In the genomic region with DNA sequence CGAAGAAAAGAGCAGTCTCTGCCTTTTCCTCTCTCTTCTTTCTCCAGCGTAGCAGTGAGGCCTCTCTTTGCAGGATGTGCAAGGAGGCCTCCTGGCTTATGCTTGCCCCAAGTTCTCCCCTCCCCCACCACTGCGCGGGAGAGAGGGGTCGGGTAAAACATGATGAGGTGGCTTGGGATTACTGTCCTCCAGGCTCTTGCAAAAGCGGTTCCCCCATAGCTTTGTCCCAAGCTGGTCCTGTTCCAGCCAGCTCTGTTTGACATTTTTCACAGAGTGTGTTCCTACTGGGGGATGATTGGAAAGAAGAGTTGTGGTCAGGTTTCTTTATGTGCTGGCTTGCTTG, we compare ENCODE assay signal across 11 mouse cellular contexts.
DNase-seq lines count a peak whose midpoint lies in the region; ATAC-seq and TF ChIP-seq lines count a peak whose summit lies in the region.
"Had no signal": no experiment of that assay in that cellular context is flagged by ENCODE, and none has a peak within 500 bp of the region (broad histone marks: within the 10 kb centered on the region; RNA-seq: fewer than 3 reads in every experiment).

No protein-coding gene starts in this region.

- no peak for ATAC-seq in forebrain, postnatal 0 days
- ATAC-seq in neural tube, embryonic 11.5 days (ENCODE audit: insufficient read depth, low FRiP score, low TSS enrichment), result peak; percentile 61
- 0 out of 2 replicates have a peak, but pooled peaks have one; percentile 48 for ATAC-seq in limb, embryonic 15.5 days (ENCODE audit: insufficient number of reproducible peaks, low FRiP score, low TSS enrichment, low read depth)
- ATAC-seq: liver, postnatal 0 days; Patski had no signal

- peaks cover 20% of the 10 kb centered on the region for H3K4me1 ChIP-seq in forebrain, embryonic 10.5 days
- no peaks in the 10 kb centered on the region for H3K4me1 ChIP-seq in forebrain, postnatal 0 days (ENCODE audit: insufficient read depth)
- peaks cover 13% of the 10 kb centered on the region for H3K4me1 ChIP-seq in neural tube, embryonic 11.5 days (ENCODE audit: control insufficient read depth, insufficient read depth, low read length)
- H3K4me1 ChIP-seq in limb, embryonic 15.5 days, result peaks cover 2% of the 10 kb centered on the region; the same call in 1 of the 2 replicates

- no peak for TF ChIP-seq CTCF in forebrain, postnatal 0 days (IDR thresholded peaks at IDR 0.05; ENCODE audit: low read depth)

- H3K9me3 ChIP-seq in forebrain, embryonic 10.5 days, result peaks cover 20% of the 10 kb centered on the region
- no peaks in the 10 kb centered on the region for H3K9me3 ChIP-seq in forebrain, postnatal 0 days (ENCODE audit: low read length)
- H3K9me3 ChIP-seq in neural tube, embryonic 11.5 days (ENCODE audit: control insufficient read depth, low read length), result no peaks in the 10 kb centered on the region
- peaks cover 8% of the 10 kb centered on the region; the same call in 1 of the 2 replicates for H3K9me3 ChIP-seq in limb, embryonic 15.5 days

- no peak overlapping the region for H3K9ac ChIP-seq in forebrain, postnatal 0 days
- peak overlapping the region; percentile 22 for H3K9ac ChIP-seq in neural tube, embryonic 11.5 days (ENCODE audit: low read length)
- no peak overlapping the region for H3K9ac ChIP-seq in limb, embryonic 15.5 days
- H3K9ac ChIP-seq: liver, postnatal 0 days had no signal

- no peak overlapping the region for H3K4me2 ChIP-seq in forebrain, postnatal 0 days (ENCODE audit: low read depth)
- peak overlapping the region; percentile 7; the same call in 1 of the 2 replicates for H3K4me2 ChIP-seq in neural tube, embryonic 11.5 days (ENCODE audit: low read depth)
- H3K4me2 ChIP-seq in limb, embryonic 15.5 days, result no peak overlapping the region

- H3K4me3 ChIP-seq in forebrain, embryonic 10.5 days, result no peak overlapping the region; the same call in 1 of the 2 replicates
- no peak overlapping the region for H3K4me3 ChIP-seq in forebrain, postnatal 0 days (ENCODE audit: low read depth, low read length)
- H3K4me3 ChIP-seq in neural tube, embryonic 11.5 days (ENCODE audit: low read depth, low read length), result no peak overlapping the region
- no peak overlapping the region for H3K4me3 ChIP-seq in limb, embryonic 15.5 days

- H3K27ac ChIP-seq in forebrain, embryonic 10.5 days, result peak overlapping the region; percentile 69
- H3K27ac ChIP-seq in forebrain, postnatal 0 days (ENCODE audit: low read depth, low read length), result no peak overlapping the region
- H3K27ac ChIP-seq in neural tube, embryonic 11.5 days (ENCODE audit: low read depth, low read length), result peak overlapping the region; percentile 91
- no peak overlapping the region for H3K27ac ChIP-seq in limb, embryonic 15.5 days

- DNase-seq in forebrain, embryonic 10.5 days (ENCODE audit: extremely low spot score, low spot score), result no peak
- no peak for DNase-seq in forebrain, postnatal 0 days
- no peak for DNase-seq in neural tube, embryonic 11.5 days (ENCODE audit: low spot score)
- no peak for DNase-seq in neural tube, embryonic 10.5 days (ENCODE audit: extremely low spot score, low spot score)
- peak; percentile 41 for DNase-seq in retina, postnatal 1 day
- DNase-seq in left cerebral cortex, adult 11 months (ENCODE audit: low spot score), result no peak
- no peak for DNase-seq in embryo, embryonic 10 days (ENCODE audit: low spot score)
- DNase-seq: cerebellum, adult 9-10 months had no signal

- H3K27me3 ChIP-seq in forebrain, embryonic 10.5 days (ENCODE audit: poor library complexity, severe bottlenecking), result no peaks in the 10 kb centered on the region
- H3K27me3 ChIP-seq in forebrain, postnatal 0 days (ENCODE audit: insufficient read depth, low read length), result no peaks in the 10 kb centered on the region
- H3K27me3 ChIP-seq in neural tube, embryonic 11.5 days (ENCODE audit: control insufficient read depth, insufficient read depth, low read length), result no peaks in the 10 kb centered on the region
- no peaks in the 10 kb centered on the region for H3K27me3 ChIP-seq in limb, embryonic 15.5 days
- H3K27me3 ChIP-seq: Patski had no signal

- peaks cover 6% of the 10 kb centered on the region for H3K36me3 ChIP-seq in forebrain, embryonic 10.5 days (replicated peaks)
- no peaks in the 10 kb centered on the region for H3K36me3 ChIP-seq in forebrain, postnatal 0 days (ENCODE audit: insufficient read depth)
- H3K36me3 ChIP-seq in neural tube, embryonic 11.5 days (ENCODE audit: control insufficient read depth, insufficient read depth, low read length), result no peaks in the 10 kb centered on the region
- 0 out of 2 replicates have a peak, but pooled peaks cover 6% of the 10 kb centered on the region for H3K36me3 ChIP-seq in limb, embryonic 15.5 days

- WGBS in forebrain, embryonic 10.5 days, result 45% methylated on average over 6 of the region's 6 CpGs
- WGBS in forebrain, postnatal 0 days, result 34% methylated on average over 6 of the region's 6 CpGs
- 42% methylated on average over 6 of the region's 6 CpGs for WGBS in neural tube, embryonic 11.5 days
- WGBS in limb, embryonic 15.5 days, result 64% methylated on average over 6 of the region's 6 CpGs

Comparison
In these comparisons a context has a peak if more than half of its experiments do, and no peak if none do; other contexts are left out.
1. H3K27ac ChIP-seq: peak in forebrain, embryonic 10.5 days (single experiment) and neural tube, embryonic 11.5 days (single experiment); none in forebrain, postnatal 0 days (single experiment) and limb, embryonic 15.5 days (single experiment).